Mouse (Mus musculus): ENCODE results near the gene Cdc42se1. TPM values are rescaled to one million over a fixed set of nuclear protein-coding genes. Genes with fewer than 3 reads are reported as not detected.

Cdc42se1 gene
- polyA plus RNA-seq, 1 experiment from 2014 or later, result 59.1 TPM

DNA sequence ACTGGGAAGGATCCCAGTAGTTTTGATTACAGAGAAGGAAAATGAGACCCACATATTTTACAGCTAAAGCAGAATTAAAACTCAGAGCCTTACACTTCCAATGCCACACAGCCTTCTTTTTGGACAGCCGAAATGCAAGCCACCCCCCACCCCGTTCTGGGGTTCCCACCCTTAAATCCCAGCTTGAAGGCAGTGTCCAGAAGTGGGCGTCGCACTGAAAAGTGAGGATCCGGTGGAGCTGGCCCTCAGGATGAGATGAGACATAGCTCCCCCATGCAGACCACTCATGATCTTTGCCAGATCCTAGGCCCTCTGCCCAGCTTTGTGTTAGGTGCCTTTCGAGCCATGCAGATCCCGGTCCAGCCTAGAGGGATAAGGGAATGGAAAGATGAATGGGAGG lies 13.0 kb downstream of the Cdc42se1 start, which contains the start of gene Gm128:
Gene Gm128, minus strand, starts transcription at position 101 of the 400 bp plus-strand sequence.
- no peak within 1 kb of the TSS for H3K4me3 ChIP-seq (ENCODE audit: low read length)
- H3K4me2 ChIP-seq (ENCODE audit: low read length), result no peak within 1 kb of the TSS
- H3K9ac ChIP-seq (ENCODE audit: low read depth, low read length), result no peak within 1 kb of the TSS
- H3K9me3 ChIP-seq (ENCODE audit: control insufficient read depth, low read length), result no peaks in the 10 kb centered on the region
- H3K36me3 ChIP-seq (ENCODE audit: control insufficient read depth, insufficient read depth, low read length), result 0 out of 2 replicates have a peak, but pooled peaks cover 4% of the 10 kb centered on the region
- H3K27ac ChIP-seq (ENCODE audit: low read depth, low read length), result no peak within 1 kb of the TSS
- no peaks in the 10 kb centered on the region for H3K27me3 ChIP-seq (replicated peaks; ENCODE audit: control insufficient read depth, insufficient read depth, low read length)
- WGBS, result 77% methylated on average over 7 of the region's 7 CpGs
- no peaks in the 10 kb centered on the region for H3K4me1 ChIP-seq (ENCODE audit: control insufficient read depth, insufficient read depth, low read depth, low read length)
- no peak for ATAC-seq

DNA sequence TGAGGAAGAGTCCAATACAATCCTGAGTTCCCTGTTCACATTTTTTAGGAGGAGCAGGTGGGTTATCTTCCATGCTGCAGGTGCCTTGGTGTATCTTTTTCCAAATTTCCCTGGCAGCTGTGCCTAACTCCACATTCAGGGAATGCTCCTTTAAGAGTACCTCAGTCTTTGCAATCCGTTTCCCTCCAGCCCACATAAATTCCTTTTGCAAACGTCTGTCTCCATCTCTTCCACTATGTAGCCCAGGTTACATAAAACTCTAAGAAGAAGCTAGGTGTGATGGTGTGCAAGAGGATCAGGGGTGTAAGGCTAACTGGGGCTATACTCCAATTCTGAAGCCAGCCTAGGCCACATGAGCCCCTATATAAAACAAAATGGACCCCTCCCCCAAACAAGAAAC lies 14.6 kb downstream of the Cdc42se1 start:
- H3K4me2 ChIP-seq (ENCODE audit: low read length), result no peak overlapping the region
- no peaks in the 10 kb centered on the region for H3K9me3 ChIP-seq (ENCODE audit: control insufficient read depth, low read length)
- no peak for ATAC-seq
- no peak overlapping the region for H3K9ac ChIP-seq (ENCODE audit: low read depth, low read length)
- no peaks in the 10 kb centered on the region for H3K36me3 ChIP-seq (ENCODE audit: control insufficient read depth, insufficient read depth, low read length)
- 84% methylated on average over 2 of the region's 2 CpGs for WGBS
- no peak overlapping the region for H3K27ac ChIP-seq (ENCODE audit: low read depth, low read length)
- no peak overlapping the region for H3K4me3 ChIP-seq (ENCODE audit: low read length)
- H3K27me3 ChIP-seq (replicated peaks; ENCODE audit: control insufficient read depth, insufficient read depth, low read length), result no peaks in the 10 kb centered on the region
- H3K4me1 ChIP-seq (ENCODE audit: control insufficient read depth, insufficient read depth, low read depth, low read length), result no peaks in the 10 kb centered on the region

DNA sequence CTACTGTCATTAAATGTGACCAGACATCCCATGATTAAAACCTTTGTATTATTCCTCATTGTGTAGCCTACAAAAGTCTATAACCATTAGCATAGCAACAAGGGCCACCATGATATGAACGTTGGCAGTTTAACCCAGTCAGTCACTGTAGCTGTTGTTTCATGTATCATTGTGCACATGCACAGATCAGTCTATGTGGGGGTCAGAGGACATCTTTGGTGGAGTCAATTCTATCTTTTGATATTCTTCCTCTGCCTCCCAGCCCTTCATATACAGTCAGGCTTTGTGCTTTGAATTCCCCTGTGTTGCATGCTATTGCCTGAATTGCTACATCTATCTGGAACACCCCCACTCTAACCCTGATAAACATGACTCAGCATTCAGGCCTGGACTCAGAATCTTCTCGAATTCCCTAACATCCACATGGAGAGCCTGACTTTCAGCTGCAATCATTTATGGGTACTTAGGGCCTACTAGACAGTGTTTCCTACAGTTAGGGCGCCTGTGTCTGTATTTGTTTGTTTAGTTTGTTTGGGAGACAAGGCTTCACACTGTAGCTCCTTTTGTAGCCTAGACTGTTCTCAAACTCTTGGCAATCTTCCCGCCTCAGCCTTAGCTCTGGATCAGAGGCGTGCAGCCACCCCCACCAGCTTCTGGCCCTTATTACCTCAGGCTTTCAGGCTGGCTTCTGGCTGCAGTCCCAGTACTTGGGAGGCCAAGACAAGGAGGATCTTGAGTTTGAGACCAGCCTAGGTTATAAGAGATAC lies 18.1 kb downstream of the Cdc42se1 start:
- 76% methylated on average over 5 of the region's 5 CpGs for WGBS
- H3K9me3 ChIP-seq (ENCODE audit: control insufficient read depth, low read length), result no peaks in the 10 kb centered on the region
- no peak overlapping the region for H3K4me2 ChIP-seq (ENCODE audit: low read length)
- no peaks in the 10 kb centered on the region for H3K27me3 ChIP-seq (replicated peaks; ENCODE audit: control insufficient read depth, insufficient read depth, low read length)
- H3K36me3 ChIP-seq (ENCODE audit: control insufficient read depth, insufficient read depth, low read length), result no peaks in the 10 kb centered on the region
- H3K27ac ChIP-seq (ENCODE audit: low read depth, low read length), result no peak overlapping the region
- H3K9ac ChIP-seq (ENCODE audit: low read depth, low read length), result no peak overlapping the region
- no peak overlapping the region for H3K4me3 ChIP-seq (ENCODE audit: low read length)
- H3K4me1 ChIP-seq (ENCODE audit: control insufficient read depth, insufficient read depth, low read depth, low read length), result no peaks in the 10 kb centered on the region
- ATAC-seq, result peak; percentile 81

DNA sequence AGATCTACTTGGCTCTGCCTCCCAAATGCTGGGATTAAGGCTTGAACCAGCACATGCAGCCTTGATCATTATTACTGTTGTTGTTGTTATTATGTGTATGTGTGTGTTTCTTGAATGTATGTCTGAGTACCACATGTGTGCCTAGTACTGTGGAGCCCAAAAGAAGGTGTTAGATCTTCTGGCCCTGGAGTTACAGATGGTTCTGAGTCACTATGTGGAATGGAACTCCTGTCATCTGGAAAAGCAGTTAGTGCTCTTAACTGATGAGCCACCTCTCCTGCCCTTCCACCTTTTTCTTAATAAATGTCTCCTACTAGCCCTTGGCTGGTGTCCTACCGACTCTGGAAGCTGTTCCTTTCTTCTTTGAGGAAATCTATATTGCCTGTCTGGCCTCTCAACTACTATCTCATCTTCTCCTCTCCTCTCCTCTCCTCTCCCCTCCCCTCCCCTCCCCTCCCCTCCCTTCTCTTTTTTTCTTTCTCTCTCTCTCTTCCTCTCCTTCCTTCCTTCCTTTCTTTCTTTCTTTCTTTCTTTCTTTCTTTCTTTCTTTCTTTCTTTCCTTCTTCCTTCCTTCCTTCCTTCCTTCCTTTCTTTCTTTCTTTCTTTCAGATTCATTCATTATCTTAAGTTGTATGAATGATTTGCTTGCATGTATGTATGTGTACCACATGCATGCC lies 19.3 kb downstream of the Cdc42se1 start:
- ATAC-seq, result no peak
- Histone ChIP-seq H3K9ac (ENCODE audit: low read depth, low read length) (no peak overlapping the region), H3K4me3 (ENCODE audit: low read length) (no peak overlapping the region), H3K36me3 (ENCODE audit: control insufficient read depth, insufficient read depth, low read length) (no peaks in the 10 kb centered on the region), H3K9me3 (ENCODE audit: control insufficient read depth, low read length) (no peaks in the 10 kb centered on the region), H3K4me1 (ENCODE audit: control insufficient read depth, insufficient read depth, low read depth, low read length) (no peaks in the 10 kb centered on the region), H3K4me2 (ENCODE audit: low read length) (no peak overlapping the region), H3K27ac (ENCODE audit: low read depth, low read length) (no peak overlapping the region), H3K27me3 (replicated peaks; ENCODE audit: control insufficient read depth, insufficient read depth, low read length) (no peaks in the 10 kb centered on the region)
- 69% methylated on average over 1 of the region's 1 CpGs for WGBS

DNA sequence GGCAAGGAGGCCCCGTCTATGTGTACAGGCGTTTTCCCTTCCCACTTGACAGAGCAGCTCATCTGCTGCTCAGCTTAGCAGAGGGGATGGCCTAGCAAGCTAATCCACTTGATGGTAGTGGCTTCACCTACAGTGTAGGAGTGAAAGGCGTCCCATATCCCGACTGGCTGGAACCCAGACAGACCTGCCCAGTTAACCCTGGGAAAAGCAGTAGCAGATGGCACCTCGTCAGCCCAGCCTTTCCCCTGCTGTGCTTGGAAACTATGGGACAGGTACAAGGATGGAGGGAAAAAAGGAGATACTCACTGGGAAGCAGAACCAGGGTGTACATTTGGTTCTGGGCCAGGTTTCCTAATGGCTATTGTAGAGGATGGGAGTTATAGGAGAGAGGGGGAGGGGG lies 21.8 kb downstream of the Cdc42se1 start:
- Histone ChIP-seq H3K4me1 (ENCODE audit: control insufficient read depth, insufficient read depth, low read depth, low read length) (no peaks in the 10 kb centered on the region), H3K27me3 (replicated peaks; ENCODE audit: control insufficient read depth, insufficient read depth, low read length) (no peaks in the 10 kb centered on the region), H3K9me3 (ENCODE audit: control insufficient read depth, low read length) (no peaks in the 10 kb centered on the region), H3K4me3 (ENCODE audit: low read length) (no peak overlapping the region), H3K27ac (ENCODE audit: low read depth, low read length) (no peak overlapping the region), H3K9ac (ENCODE audit: low read depth, low read length) (no peak overlapping the region), H3K36me3 (ENCODE audit: control insufficient read depth, insufficient read depth, low read length) (peaks cover 9% of the 10 kb centered on the region), H3K4me2 (ENCODE audit: low read length) (no peak overlapping the region)
- ATAC-seq, result no peak
- WGBS, result 85% methylated on average over 5 of the region's 5 CpGs

DNA sequence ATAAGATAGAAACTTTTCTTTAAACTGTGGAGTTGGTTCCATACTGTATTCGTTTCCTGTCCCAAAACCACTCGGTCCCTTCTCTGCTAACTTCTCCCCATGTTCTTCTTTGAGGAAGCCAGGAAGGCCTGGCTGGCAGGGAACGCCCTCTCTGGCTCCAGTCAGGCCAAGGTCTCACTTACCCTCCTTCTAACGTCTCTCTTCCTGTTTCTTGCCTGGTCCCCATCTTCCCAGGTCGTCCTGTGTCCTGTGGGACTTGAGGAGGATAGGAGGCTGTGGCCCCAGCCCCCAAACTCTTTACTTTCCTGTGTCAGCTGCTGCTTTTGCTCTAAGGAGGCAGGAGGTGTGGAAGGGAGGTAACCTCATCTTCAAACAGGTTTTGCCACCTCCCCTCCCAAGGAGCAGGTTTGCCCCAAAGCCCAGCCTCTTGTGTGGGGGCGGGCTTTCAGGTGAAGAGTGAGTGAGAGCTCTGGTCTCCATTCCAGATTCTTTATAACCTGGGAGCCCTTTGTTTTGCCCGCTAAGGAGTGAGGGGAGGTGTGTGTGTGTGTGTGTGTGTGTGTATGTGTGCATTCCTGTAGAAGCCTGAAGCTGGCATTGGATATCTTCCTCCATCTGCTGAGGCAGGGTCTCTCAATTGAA lies 22.4 kb downstream of the Cdc42se1 start, which contains the start of gene Bnipl:
Gene Bnipl, minus strand, starts transcription at position 411 of the 642 bp plus-strand sequence.
- Histone ChIP-seq H3K36me3 (ENCODE audit: control insufficient read depth, insufficient read depth, low read length) (peaks cover 9% of the 10 kb centered on the region), H3K27ac (ENCODE audit: low read depth, low read length) (no peak within 1 kb of the TSS), H3K4me1 (ENCODE audit: control insufficient read depth, insufficient read depth, low read depth, low read length) (no peaks in the 10 kb centered on the region), H3K4me3 (ENCODE audit: low read length) (no peak within 1 kb of the TSS), H3K9me3 (ENCODE audit: control insufficient read depth, low read length) (no peaks in the 10 kb centered on the region), H3K9ac (ENCODE audit: low read depth, low read length) (no peak within 1 kb of the TSS), H3K4me2 (ENCODE audit: low read length) (no peak within 1 kb of the TSS), H3K27me3 (replicated peaks; ENCODE audit: control insufficient read depth, insufficient read depth, low read length) (no peaks in the 10 kb centered on the region)
- 64% methylated on average over 7 of the region's 7 CpGs for WGBS
- ATAC-seq, result no peak

DNA sequence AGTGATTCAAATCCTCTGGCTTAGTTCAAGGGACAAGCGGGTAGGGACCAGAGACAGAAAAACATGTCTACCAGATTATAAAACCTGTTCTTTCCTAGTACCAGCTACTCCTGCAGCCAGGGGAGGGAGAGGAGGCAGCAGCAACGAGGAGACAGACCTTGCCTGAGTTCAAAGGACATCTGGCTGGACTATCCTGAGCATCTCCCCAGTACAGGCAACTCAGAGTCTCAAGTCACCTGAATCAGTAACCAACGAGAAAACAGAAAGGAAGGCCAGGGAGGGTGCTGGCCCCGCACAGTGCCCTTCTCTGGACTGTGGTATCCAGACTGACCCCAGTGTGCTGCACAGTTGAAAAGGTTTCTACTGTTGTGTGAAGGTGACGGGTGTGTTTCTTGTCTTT lies 28.4 kb downstream of the Cdc42se1 start:
- no peak overlapping the region for H3K4me3 ChIP-seq (ENCODE audit: low read length)
- peaks cover 32% of the 10 kb centered on the region for H3K36me3 ChIP-seq (ENCODE audit: control insufficient read depth, insufficient read depth, low read length)
- no peak overlapping the region for H3K4me2 ChIP-seq (ENCODE audit: low read length)
- no peaks in the 10 kb centered on the region for H3K9me3 ChIP-seq (ENCODE audit: control insufficient read depth, low read length)
- WGBS, result 82% methylated on average over 5 of the region's 5 CpGs
- H3K27me3 ChIP-seq (replicated peaks; ENCODE audit: control insufficient read depth, insufficient read depth, low read length), result no peaks in the 10 kb centered on the region
- no peak for ATAC-seq
- H3K27ac ChIP-seq (ENCODE audit: low read depth, low read length), result no peak overlapping the region
- no peak overlapping the region for H3K9ac ChIP-seq (ENCODE audit: low read depth, low read length)
- no peaks in the 10 kb centered on the region for H3K4me1 ChIP-seq (ENCODE audit: control insufficient read depth, insufficient read depth, low read depth, low read length)

DNA sequence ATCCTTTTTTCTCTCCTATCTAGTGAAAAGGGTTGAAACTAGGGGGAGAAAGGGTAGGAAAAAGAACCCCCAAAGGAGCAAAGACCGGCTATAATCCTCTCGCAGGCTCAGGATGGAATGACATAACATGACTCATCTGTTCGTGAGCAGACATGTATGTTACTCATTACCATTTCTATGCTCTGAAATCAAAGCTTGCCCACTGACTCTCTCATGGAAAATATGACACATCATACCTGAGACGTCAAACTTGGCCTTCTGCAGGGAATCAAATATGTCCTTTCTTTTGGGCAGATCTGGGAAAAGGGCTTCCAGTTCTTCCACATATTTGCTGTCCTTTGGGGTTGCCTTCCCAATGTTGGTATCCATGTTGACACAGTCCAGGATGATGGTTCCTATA lies 33.4 kb downstream of the Cdc42se1 start:
- WGBS, result 91% methylated on average over 4 of the region's 4 CpGs
- no peaks in the 10 kb centered on the region for H3K9me3 ChIP-seq (ENCODE audit: control insufficient read depth, low read length)
- no peak overlapping the region for H3K4me2 ChIP-seq (ENCODE audit: low read length)
- no peak overlapping the region for H3K4me3 ChIP-seq (ENCODE audit: low read length)
- no peak overlapping the region for H3K9ac ChIP-seq (ENCODE audit: low read depth, low read length)
- no peaks in the 10 kb centered on the region for H3K4me1 ChIP-seq (ENCODE audit: control insufficient read depth, insufficient read depth, low read depth, low read length)
- H3K27me3 ChIP-seq (replicated peaks; ENCODE audit: control insufficient read depth, insufficient read depth, low read length), result no peaks in the 10 kb centered on the region
- no peak overlapping the region for H3K27ac ChIP-seq (ENCODE audit: low read depth, low read length)
- no peak for ATAC-seq
- peaks cover 46% of the 10 kb centered on the region for H3K36me3 ChIP-seq (ENCODE audit: control insufficient read depth, insufficient read depth, low read length)

DNA sequence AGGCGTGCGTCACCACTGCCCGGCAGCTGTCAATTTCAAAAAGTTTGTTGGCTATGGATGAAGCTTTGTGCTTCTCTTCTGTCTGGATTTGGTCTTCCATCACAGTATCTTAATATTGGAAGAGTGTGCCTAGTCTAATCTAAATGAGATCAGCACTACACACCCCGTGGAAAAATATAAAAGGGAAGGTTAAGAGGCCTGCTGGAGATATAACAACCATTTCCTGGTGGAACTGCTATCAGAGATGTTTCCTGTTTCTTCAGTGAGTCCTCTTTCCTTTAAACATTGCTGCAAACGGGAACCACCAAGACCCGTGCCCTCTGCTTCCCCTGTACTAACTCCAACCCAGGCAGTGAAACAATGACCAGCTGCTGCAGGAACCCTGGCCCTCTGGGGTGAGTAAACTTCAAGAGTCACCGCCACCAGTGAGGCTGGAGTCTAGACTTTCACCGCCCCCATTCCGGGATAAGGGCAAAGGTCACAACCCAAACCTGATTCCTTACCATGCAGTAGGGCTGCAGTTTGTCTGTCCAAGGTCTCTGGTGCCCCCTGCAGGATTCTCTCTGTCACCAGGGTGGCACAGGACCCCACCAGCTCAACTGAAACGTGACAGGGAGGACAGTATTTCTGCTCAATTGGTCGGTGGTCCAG lies 34.7 kb downstream of the Cdc42se1 start:
- peaks cover 48% of the 10 kb centered on the region for H3K36me3 ChIP-seq (ENCODE audit: control insufficient read depth, insufficient read depth, low read length)
- WGBS, result 55% methylated on average over 11 of the region's 11 CpGs
- no peak overlapping the region for H3K4me3 ChIP-seq (ENCODE audit: low read length)
- no peaks in the 10 kb centered on the region for H3K4me1 ChIP-seq (ENCODE audit: control insufficient read depth, insufficient read depth, low read depth, low read length)
- peak; percentile 45; the same call in 1 of the 2 replicates for ATAC-seq
- no peak overlapping the region for H3K4me2 ChIP-seq (ENCODE audit: low read length)
- no peaks in the 10 kb centered on the region for H3K27me3 ChIP-seq (replicated peaks; ENCODE audit: control insufficient read depth, insufficient read depth, low read length)
- H3K9me3 ChIP-seq (ENCODE audit: control insufficient read depth, low read length), result no peaks in the 10 kb centered on the region
- no peak overlapping the region for H3K27ac ChIP-seq (ENCODE audit: low read depth, low read length)
- no peak overlapping the region for H3K9ac ChIP-seq (ENCODE audit: low read depth, low read length)

Data from hindbrain, embryonic 16.5 days (tissue).